Mouse (Mus musculus) adrenal gland, adult 18-20 months (tissue): Measurements from ENCODE around the gene Zscan26. TPM values are rescaled to one million over a fixed set of nuclear protein-coding genes. Genes with fewer than 3 reads are reported as not detected.
"Not testable (repeated sequence)": the region's sequence is repeated elsewhere in the genome, so short reads cannot be mapped to it uniquely, and the experiment has no call there.

ENCODE experiments used
- DNase-seq, 2 experiments: peaks; one replicate each; pipeline ENCODE4 v3.0.0; 2021 to 2022; ENCODE audit warnings: low spot score in 2 of 2
- long read RNA-seq, 2 experiments: library from polyadenylated mRNA; stranded (forward); transcript quantifications; one replicate each; pipeline ENCODE4 v2.0.0; 2021
- total RNA-seq, 2 experiments: library from RNA; stranded (reverse); gene quantifications; 1 replicate in 1 of 2; 2 replicates in 1 of 2; pipeline ENCODE4 v1.2.3; 2021

Gene Zscan26
- total RNA-seq: 10 to 100 TPM; 36.3 to 41.8 TPM
- long read RNA-seq, experiment 1, full-length matches to known transcripts: 4 of 8 reads
- long read RNA-seq, experiment 1, partial matches to known transcripts: 0 of 8 reads
- long read RNA-seq, experiment 1, other reads (novel, unspliced or antisense): 4 of 8 reads
- long read RNA-seq, experiment 2, full-length matches to known transcripts: 6 of 7 reads
- long read RNA-seq, experiment 2, partial matches to known transcripts: 1 of 7 reads
- long read RNA-seq, experiment 2, other reads (novel, unspliced or antisense): 0 of 7 reads

DNA sequence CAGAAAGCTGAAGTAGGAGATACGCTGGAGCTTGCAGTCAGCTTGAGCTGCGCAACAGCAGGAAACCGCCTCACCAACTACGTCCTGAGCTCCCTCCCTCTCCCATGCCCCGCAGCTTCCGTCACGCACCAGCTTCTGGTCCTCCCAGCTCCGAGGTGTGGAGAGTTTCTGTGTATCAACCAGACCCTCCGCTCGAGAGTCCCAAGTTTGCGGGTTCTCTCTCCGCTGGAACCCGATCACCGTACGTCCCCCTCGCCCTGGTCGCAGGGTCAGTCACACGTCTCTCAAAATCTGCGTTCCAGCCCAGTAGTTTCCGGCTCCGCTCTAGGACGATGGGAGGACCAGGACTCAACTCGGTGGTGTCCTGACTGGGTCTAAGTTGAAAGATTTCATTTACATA, at the start of gene Zscan26:
TSS of gene Zscan26 (minus strand) at position 282 of the 400 bp plus-strand sequence.
- peak; percentile 80 to 81 for DNase-seq

DNA sequence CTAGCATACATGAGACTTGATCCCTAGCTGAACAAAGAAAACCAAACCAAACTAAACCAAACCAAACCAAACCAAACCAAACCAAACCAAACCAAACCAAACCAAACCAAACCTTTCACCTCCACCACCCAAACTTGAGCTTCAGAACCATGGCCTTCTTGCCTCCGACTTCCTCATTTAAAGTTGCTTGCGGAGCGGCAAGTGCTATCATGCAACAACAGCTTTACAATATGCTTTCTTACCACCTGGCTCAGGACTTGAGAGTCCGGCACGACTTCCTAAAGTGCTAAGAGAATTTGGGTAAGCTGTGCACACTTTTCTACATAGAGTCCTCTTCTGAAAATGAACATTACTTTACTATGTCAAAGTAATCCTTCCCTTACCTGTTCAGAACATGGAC, 48.8 kb upstream of the Zscan26 start:
- DNase-seq: no peak

DNA sequence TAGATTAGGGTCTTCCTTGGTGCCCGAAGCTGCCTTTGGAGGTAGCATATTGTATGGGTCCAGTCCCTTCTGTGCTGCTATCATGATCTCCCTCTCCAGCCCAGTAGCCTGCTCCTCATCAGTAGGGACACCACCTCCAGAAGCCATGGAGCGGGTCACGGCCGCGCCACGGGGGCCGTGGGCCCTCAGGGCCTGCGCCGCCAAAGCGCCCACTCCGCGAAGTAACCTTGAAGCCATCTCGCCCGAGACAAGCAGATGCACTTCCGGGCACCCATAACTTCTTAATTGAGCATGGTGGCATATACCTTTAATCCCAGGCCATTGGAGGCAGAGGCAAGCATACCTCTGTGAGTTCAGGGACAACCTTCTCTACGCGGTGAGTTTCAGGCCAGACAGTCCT, 47.7 kb upstream of the Zscan26 start, which contains the start of gene Gm11273:
TSS of gene Gm11273 (minus strand) at position 237 of the 400 bp plus-strand sequence.
- DNase-seq: not testable (repeated sequence)

DNA sequence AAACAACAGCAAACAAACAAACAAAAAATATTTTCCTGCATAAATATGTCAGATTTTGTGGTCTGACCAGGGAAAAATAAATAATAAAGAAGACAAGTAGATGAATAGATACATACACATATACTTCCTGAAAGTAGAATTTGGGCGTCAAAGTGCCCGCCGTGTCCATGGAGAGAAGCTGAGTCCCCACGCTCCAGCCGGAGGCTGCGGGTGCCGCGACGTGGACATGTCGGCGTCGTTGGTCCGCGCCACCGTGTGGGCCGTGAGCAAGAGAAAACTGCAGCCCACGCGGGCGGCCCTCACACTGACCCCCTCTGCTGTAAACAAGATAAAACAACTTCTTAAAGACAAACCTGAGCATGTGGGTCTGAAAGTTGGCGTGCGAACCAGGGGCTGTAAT, 41.5 kb upstream of the Zscan26 start, which contains the start of gene AK157302:
TSS of gene AK157302 (plus strand) at position 144 of the 400 bp plus-strand sequence.
- no peak for DNase-seq

DNA sequence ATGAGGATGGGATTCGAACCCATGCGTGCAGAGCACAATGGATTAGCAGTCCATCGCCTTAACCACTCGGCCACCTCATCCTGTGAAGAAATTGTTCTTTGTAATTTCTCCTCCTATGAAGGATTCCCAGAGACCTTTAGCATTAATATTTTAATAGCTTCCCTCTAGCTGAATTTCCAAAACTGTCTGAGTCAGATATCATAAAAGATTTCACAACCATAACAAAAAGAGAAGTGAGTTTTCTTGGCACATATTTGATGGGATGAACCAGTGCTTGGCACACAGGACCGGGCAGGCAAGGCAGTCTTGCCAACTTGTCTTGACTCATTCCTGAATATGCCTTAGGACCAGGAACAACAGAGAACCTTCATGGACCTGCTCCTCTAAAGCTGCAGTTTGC, 39.3 kb upstream of the Zscan26 start:
- peak in 1 of 2 experiments; percentile 13 for DNase-seq

DNA sequence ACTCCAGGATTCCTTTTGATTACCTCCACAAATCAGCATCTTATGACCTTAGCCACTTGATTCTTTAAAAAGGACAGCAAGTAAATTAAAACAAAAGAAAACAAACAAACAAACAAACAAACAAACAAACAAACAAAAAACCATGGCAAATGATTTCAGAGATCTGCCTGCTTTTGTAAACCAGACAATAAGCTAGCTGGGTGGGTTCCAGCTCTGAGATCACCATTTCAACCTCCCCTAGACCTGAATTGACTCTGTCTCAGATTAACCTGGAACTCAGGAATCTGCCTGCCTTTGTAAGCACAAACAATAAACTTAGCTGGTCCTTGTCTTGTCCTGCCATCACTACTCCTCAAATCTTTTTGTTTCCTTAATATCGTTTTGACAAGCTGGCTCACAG, 33.4 kb upstream of the Zscan26 start:
- no peak for DNase-seq

DNA sequence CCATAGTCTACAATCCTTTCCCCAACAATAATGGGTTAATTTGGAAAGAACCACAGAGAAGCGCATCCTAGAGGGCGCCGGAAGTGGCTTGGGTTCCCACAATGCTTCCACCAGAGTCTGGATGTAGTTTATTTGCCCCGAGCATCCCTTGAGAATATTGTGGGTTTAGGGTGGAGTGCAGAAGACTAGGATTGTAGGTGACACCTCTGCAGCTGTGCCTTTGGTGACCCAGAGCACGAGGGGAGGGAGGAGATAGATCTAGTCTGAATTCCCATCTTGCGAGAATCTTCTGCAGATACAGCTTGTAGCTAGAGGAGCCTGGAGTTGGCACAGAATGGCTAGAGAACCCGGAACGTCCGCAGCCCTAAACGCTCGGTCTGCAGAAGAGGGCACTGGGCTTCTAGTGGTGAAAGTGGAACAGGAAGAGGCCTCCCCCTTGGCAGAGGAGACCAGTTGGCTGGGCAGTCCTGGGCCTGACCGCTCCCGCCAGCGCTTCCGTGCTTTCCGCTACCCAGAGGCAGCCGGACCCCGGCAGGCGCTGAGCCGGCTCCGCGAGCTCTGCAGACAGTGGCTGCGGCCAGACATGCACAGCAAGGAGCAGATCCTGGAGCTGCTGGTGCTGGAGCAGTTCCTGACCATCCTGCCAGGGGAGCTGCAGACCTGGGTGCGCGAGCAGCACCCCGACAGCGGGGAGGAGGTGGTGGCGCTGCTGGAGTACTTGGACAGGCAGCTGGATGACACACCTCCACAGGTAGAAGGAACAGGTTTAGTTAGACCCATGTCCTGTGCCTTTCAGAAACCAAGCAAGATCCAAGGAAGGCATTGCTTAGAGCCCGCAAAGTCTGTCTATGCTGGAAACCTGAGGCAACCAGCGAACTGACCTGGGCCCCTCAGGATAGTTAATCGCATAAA, 25.5 kb upstream of the Zscan26 start, which contains the start of the genes Zkscan4 and Gm10065:
TSS of gene Zkscan4 (plus strand) at position 149 of the 912 bp plus-strand sequence.
TSS of gene Gm10065 (minus strand) at position 683 of the 912 bp plus-strand sequence.
- peak; percentile 49 for DNase-seq

DNA sequence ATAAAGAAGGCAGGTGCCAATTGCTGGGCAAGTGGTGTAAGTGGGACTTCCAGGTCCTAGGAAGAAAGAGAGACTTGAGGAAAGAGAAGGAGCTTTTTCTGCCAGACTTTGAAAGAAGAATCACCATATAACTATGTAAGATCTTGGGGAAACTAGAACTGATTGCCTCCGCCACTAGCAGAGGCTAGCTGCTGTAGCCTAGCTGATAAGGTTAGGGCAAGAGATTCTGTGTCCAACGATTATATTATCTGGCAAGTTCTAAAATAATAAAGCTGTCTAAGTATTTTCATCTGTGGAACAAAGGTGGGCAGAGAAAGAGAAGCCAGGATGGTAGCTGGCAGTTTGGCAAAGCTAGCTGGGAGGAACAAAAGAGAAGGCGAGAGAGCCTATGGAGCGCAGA, 18.9 kb upstream of the Zscan26 start:
- DNase-seq: no peak

DNA sequence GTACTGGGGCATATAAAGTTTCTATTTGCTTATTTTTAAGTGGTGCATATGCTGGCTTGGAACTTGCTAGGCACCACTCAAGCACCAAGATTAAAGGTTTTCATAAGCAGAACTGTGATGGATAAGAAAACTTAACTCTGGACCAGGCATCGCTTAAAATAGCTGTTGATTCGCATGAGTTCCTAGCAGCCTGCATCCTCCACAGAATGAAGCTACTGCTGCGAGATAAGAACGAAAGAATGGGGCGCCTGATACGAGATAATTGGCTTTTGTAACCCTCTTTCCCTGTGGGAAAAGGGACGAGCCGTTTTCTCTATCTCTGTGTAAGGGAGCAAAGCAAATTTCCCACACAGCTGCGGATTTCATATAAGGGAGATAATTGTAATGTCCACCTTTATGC, 15.6 kb upstream of the Zscan26 start:
- no peak for DNase-seq

DNA sequence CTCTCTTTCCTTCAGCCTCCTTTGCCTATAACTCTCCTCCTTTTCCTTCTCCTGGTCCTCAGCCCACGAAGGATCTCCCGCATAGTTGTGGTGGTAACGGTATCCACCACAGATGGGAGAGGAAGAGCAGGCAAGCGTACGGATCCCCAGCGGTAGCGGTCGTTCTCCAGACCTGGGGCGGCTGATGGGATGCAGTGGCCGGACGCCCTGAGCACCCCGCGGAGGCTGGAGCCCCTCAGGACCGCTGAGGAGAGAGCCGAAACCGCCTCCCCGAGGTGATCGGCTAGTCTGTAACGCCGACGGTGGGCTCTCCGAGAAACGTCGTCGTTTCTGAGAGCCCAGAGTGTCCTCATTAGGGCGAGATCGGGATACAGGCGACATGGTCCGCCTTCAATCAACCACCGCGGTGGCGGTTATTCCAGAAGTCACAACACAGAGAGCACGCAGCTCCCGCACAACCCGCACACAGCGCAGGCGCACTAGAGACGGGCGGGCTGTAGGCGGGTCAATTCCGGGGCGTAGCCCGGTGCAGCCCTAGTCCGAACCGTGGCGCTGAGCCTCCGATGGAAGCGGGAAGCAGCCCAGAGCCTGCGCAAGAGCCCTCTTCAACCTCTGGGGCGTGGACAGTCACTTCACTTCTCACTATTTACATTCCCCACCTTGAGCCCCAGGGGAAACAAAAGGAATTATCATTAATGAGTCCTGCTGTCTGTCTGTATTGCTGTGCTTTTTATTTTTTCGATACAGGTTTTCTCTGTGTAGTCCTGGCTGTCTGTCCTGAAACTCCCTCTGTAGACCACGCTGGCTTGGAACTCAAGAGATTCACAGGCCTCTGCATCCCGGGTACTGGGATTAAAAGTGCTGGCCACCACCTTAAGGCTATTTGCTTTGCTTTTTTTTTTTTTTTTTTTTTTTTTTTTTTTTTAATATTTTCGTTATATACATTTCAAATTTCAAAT, 14.8 kb upstream of the Zscan26 start, which contains the start of gene Nkapl:
TSS of gene Nkapl (minus strand) at position 449 of the 959 bp plus-strand sequence.
- DNase-seq: peak; percentile 80

DNA sequence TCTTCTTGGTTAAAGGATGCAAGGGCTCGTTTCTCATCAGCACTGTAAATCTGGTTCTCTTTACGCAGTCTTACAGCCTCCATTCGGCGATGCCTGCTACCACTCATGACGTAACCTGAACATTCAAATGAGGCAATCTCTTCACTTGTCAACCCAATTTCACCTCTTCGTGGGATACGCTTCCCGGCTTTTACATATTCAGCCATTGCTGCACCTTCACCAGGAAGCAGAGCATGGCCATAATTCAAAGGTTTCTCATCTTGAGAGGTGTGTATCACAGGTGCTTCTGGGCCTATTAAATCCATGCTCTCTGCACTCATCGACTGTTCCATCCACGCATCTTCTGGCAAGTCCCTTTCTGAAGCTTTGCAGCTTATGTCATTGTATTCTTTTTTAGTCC, 13.8 kb upstream of the Zscan26 start:
- no peak for DNase-seq

DNA sequence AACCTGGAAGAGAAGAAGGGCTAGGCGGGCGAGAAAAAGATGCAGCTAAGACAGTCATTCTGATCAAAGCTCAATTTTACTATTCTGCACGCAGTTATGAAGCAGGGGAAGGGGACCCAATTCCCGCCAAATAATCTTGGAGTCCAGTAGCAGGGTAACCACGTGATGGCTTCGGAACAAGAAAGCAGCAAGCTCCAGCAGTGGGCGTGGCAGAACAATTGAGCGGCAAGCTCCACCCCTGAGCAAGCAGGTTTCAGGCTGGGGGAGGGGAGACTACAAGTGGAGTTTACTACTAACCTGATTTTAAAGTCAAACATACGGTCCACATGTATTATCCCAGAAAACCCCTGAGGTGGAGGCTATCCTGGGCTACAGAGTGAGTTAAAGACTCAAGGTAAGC, 9.0 kb upstream of the Zscan26 start:
- DNase-seq: not testable (repeated sequence)

DNA sequence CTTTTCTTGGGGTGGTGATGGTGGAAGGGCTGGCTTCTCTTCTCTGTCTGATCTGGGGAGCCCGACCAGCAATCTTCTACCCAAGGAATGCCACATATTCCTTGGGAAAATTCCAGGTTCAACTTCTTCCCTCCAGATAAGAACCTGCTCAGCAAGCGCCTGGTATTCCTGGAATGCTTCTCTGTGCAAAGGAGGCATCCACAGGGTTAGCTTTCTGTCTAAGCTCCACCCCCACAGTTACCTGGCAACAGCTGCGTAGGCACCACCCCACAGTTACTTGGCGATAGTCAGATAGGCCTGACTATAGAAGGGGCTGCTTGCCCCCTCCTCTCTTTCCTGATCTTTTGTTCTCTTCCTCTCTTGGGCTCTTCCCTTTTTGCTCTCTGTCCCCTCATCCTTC, 2.8 kb upstream of the Zscan26 start:
- no peak for DNase-seq

DNA sequence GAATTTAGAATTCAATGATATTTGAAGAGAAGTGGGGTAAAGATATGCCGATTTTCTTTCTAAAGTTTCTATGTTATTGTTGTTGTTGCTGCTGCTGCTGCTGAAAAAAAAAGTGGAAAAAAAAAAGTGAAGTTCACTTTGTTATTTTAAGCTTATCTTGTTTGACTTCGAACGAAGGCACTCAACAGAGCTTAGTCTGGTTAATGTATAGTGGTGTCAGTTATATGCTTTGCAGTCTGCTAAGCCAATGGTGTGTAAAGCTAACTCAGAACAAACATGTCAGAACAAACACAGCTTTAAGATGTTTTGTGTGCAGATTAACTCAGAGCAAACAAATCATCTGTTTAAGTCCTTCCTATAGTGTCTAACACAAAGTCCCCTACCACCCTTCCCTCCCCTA, 603 bp upstream of the Zscan26 start:
- DNase-seq: no peak

DNA sequence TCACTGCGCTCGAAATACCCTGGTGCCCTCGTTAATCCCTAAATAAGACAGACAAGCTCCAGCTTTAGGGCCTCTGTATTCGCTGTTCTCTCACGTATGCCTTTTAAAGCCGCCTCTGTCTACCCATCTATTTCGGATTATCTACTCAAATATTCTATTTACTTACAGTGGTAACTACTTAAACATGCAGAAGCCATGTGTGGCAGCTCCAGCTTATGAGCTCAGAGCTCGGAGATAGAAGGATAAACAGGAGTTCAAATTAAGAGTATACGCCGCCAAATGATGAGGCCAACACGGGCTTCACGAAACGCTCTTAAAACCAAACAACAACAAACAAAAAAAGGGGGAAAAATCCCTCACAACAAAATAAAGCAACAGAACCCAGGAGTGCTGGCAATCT, 488 bp downstream of the Zscan26 start:
- no peak for DNase-seq

DNA sequence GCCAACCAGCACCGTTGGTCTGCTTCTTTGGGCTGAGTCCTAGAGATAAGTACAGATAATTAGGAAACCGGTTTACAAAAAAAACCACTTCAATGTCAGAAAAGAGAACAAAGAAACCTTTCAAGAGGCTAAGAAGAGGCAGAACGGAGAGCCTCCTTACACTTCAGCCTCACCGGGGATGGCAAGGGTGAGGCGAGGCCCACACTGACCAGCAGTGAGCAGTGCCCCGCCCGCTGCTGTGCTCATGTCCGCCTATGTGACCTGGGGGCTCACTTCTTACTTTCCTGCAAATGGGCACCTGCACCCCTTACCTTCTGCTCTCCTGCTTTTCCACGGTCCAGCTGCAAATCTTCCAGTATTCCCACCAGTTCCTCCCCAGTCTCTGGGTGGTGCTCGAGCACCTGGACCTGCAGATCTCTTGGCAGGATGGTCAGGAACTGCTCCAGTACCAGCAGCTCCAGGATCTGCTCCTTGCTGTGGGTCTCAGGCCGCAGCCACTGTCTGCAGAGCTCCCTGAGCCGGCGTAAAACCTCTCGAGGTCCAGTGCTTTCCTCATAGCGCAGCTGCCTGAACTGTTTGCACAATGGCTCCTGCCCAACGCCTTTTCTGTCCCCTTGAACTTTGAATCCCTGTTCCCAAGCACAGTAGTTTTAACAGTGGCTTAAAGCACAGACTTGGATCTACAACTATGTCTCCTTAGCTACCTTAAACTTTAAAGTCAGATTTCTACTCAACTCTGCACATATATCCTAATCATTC, 5.5 kb downstream of the Zscan26 start:
- DNase-seq: no peak

DNA sequence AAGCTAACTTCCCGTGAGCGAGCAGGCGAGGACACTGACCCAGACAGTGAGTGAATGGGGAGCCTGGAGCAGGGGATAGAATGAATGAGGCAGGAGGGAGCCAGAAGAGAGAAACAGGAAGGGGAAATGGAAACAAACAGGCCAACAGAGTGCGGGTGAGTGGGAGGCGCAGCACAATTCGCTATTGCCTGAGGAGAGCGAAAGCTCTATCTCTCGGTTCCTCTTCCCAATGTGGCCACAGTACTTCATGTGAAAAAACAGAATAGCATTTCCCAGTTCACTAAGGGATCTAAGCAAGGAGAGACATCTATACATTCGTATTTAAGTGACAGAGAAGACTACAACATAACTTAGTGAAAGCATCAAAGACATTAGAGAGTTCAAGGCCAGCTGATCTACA, 6.7 kb downstream of the Zscan26 start:
- DNase-seq: no peak

DNA sequence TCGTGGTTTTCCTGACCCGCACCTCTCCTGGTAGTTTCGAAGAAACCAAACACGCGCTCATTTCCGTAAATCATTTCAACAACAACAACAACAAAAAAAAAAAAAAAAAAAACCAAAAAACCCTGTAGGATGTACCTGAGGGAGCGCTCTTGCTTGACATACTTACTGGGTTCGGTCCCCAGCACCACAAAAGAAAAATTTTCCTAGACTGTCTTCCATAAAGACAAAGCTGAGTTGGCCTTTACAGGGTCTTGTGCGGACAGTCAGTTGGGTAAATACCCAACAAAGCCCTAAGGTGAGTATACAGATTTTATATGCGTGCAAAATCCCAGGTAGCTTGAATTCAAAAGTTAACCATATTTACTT, 12.3 kb downstream of the Zscan26 start:
- no peak for DNase-seq

DNA sequence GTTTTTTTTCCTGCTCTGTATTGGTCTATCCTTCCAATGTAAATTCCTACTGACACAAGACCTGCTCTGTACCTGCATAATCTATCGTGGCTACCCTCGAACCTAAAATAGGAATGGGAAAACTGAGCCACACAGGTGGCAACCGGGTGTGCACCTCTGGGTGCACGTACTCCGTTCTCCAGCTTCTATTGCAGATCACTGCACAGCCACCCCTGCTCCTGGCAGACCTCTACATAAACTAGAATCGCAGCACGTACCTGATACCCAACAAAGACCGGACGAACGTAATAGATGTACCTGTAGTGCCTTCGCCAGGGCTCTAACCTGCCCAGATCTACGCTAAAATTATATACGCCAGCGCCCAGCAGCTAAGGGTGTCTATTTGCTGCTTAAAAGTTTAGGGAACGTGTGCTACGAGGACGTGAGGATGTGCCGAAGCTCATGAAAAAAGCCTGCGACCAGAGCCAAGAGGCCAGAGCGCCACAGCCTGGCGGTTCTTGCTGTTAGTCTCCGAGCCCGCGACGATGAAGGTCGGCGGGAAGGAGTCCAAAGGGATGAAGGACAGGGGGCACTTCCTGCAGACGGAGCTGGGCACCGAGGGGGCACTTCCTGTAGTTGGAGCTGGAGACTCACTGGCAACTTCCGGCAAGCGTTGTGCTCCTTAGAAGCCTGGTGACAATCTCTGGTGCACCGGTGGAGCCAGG, 12.9 kb downstream of the Zscan26 start, which contains the start of gene Pgbd1:
TSS of gene Pgbd1 (minus strand) at position 556 of the 704 bp plus-strand sequence.
- peak; percentile 56 to 60 for DNase-seq
